Mouse (Mus musculus) lung, embryonic 14.5 days (tissue): ENCODE data around the gene Rrp9. TPM values are rescaled to one million over a fixed set of nuclear protein-coding genes. Genes with fewer than 3 reads are reported as not detected.

Source experiments
- ATAC-seq: fragments of 200-750 bp; cut with Nextera tagmentation; 2 replicates; pipeline ENCODE4 v1.8.0; 2017; ENCODE audit warnings: mild to moderate bottlenecking, moderate TSS enrichment, moderate library complexity; ENCODE audit not compliant: insufficient read depth
- DNase-seq: peaks from one replicate; pipeline ENCODE4 v3.0.0-alpha.2; 2015
- H3K27ac ChIP-seq: fragments of 300-500 bp; sonication (generic); 2 replicates; pipeline ENCODE4 v1.5.1; 2014; ENCODE audit warnings: low read depth, mild to moderate bottlenecking, moderate library complexity
- H3K27me3 ChIP-seq: fragments of 300-500 bp; sonication (generic); 2 replicates; pipeline ENCODE4 v1.6.1; 2014; ENCODE audit warnings: low read length, control low read depth; ENCODE audit not compliant: insufficient read depth
- H3K36me3 ChIP-seq: fragments of 300-500 bp; sonication (generic); 2 replicates; pipeline ENCODE4 v1.6.1; 2014; ENCODE audit warnings: control low read depth; ENCODE audit not compliant: insufficient read depth
- H3K4me1 ChIP-seq: fragments of 300-500 bp; sonication (generic); 2 replicates; pipeline ENCODE4 v1.6.1; 2014; ENCODE audit warnings: antibody characterized with exemption, control low read depth; ENCODE audit not compliant: insufficient read depth
- H3K4me2 ChIP-seq: fragments of 300-500 bp; sonication (generic); 2 replicates; pipeline ENCODE4 v1.6.1; 2014; ENCODE audit warnings: mild to moderate bottlenecking
- H3K4me3 ChIP-seq: fragments of 300-500 bp; sonication (generic); 2 replicates; pipeline ENCODE4 v1.5.1; 2014; ENCODE audit warnings: low read depth, low read length
- H3K9ac ChIP-seq: fragments of 300-500 bp; sonication (generic); 2 replicates; pipeline ENCODE4 v1.6.1; 2014
- H3K9me3 ChIP-seq: fragments of 300-500 bp; sonication (generic); 2 replicates; pipeline ENCODE4 v1.6.1; 2016; ENCODE audit warnings: low read depth, low read length, control low read depth
- CTCF ChIP-seq: IDR thresholded peaks from 2 replicates; pipeline ENCODE4 v1.5.1; 2016; ENCODE audit warnings: antibody characterized with exemption, low read depth
- WGBS: fragments of 180-500 bp; shearing (Covaris S2); extraction: QIAGEN DNeasy Blood & Tissue Kit; methylation state at CpG from one replicate; pipeline ENCODE4 v1.1.7; 2014; 5-methylcytosine and 5-hydroxymethylcytosine counted together
- polyA plus RNA-seq: library from polyadenylated mRNA; unstranded; fragments of >200 nt; fragmentation: Nextera tagmentation; extraction: Ambion mirVana; gene quantifications from 2 replicates; pipeline ENCODE4 v1.2.1, GENCODE M21; 2014

Gene Rrp9
- polyA plus RNA-seq, 1 experiment from 2014 or later: 52.7 TPM

GRCm38 (mm10) chr9:106461641-106462429 is 13.9 kb upstream of the Rrp9 start:
- 84% methylated on average over 16 of the region's 16 CpGs for WGBS

DNA sequence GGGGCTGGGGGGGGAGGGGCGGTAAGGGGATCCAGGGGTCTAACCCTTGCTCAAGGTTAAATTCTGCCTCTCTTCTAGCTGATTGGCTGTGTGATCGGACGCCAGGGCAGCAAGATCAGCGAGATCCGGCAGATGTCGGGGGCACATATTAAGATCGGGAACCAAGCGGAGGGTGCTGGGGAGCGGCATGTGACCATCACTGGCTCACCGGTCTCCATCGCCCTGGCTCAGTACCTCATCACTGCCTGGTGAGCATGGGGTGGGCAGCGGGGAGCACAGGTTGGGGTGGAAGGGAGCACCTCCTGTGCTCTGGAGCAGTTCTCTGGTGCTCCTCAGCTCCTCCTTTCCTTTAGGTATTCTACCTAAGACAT is 13.3 kb upstream of the Rrp9 start:
- no peak for ATAC-seq
- 87% methylated on average over 12 of the region's 12 CpGs for WGBS
- Histone ChIP-seq H3K4me1 (no peaks in the 10 kb centered on the region), H3K4me3 (no peak overlapping the region), H3K9ac (no peak overlapping the region), H3K27ac (no peak overlapping the region), H3K27me3 (no peaks in the 10 kb centered on the region), H3K36me3 (peaks cover 53% of the 10 kb centered on the region), H3K9me3 (no peaks in the 10 kb centered on the region), H3K4me2 (no peak overlapping the region)
- no peak for DNase-seq
- TF ChIP-seq CTCF: no peak

More at GRCm38 (mm10) chr9:106461641-106462429, 13.9 kb upstream of the Rrp9 start:
- TF ChIP-seq CTCF: no peak
- H3K9ac ChIP-seq: no peak overlapping the region
- H3K4me1 ChIP-seq: 0 out of 2 replicates have a peak, but pooled peaks cover 4% of the 10 kb centered on the region
- H3K4me2 ChIP-seq: no peak overlapping the region
- ATAC-seq (no peak), DNase-seq (no peak)
- no peaks in the 10 kb centered on the region for H3K27me3 ChIP-seq
- peaks cover 53% of the 10 kb centered on the region for H3K36me3 ChIP-seq
- H3K4me3 ChIP-seq: no peak overlapping the region
- no peaks in the 10 kb centered on the region for H3K9me3 ChIP-seq
- no peak overlapping the region for H3K27ac ChIP-seq

DNA sequence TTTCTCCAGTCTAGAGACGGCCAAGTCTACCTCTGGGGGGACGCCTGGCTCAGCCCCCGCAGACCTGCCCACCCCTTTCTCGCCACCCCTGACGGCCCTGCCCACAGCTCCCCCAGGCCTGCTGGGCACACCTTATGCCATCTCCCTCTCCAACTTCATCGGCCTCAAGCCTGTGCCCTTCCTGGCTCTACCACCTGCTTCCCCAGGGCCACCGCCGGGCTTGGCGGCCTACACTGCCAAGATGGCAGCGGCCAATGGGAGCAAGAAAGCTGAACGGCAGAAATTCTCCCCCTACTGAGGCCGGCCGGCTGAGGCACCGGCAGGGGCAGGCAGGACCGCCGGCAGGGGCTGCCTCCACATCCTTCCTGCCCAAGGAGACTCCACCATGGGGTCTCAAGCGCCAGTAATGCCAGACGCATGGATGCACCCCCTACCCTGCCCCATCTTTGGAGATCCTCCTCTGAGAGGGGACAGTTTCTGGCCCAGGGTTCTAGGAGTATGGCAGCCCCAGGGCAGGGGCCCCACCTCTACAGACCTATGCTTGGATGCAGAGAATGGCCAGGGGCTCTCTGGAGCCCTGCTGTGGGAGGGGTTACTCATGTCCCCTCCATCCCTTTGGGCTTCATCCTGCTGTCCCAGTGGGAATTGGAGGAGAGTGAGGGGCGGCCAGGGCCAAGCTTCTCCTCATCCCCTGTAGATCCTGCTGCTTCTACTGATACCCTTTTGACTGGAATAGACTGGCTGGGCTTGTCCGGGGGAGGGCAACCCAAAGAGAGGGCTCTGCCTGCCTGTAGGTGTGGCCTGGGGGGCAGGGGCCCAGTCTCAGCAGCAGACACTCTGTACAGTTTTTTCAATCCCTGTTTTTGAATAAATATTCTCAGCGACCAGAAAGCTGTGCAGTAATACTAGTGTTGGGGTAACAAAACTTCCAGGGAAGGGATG is 12.4 kb upstream of the Rrp9 start:
- H3K4me1 ChIP-seq: no peaks in the 10 kb centered on the region
- H3K27ac ChIP-seq: no peak overlapping the region
- H3K4me2 ChIP-seq: no peak overlapping the region
- no peak for TF ChIP-seq CTCF
- no peaks in the 10 kb centered on the region for H3K27me3 ChIP-seq
- DNase-seq (no peak), ATAC-seq (no peak)
- no peaks in the 10 kb centered on the region for H3K9me3 ChIP-seq
- no peak overlapping the region for H3K4me3 ChIP-seq
- 80% methylated on average over 21 of the region's 21 CpGs for WGBS
- no peak overlapping the region for H3K9ac ChIP-seq
- H3K36me3 ChIP-seq: peaks cover 53% of the 10 kb centered on the region

GRCm38 (mm10) chr9:106464751-106465541 is 10.8 kb upstream of the Rrp9 start:
- Histone ChIP-seq H3K27ac (no peak overlapping the region; the same call in 1 of the 2 replicates), H3K4me2 (peak overlapping the region; percentile 88), H3K36me3 (peaks cover 45% of the 10 kb centered on the region), H3K9ac (peak overlapping the region; percentile 65), H3K9me3 (no peaks in the 10 kb centered on the region), H3K4me1 (no peaks in the 10 kb centered on the region), H3K27me3 (no peaks in the 10 kb centered on the region), H3K4me3 (peak overlapping the region; percentile 54)
- ATAC-seq (peak; percentile 77), DNase-seq (peak; percentile 87)
- TF ChIP-seq CTCF: no peak
- 1% methylated on average over 95 of the region's 99 CpGs for WGBS

- 34% methylated on average over 26 of the region's 26 CpGs for WGBS
- Histone ChIP-seq H3K27me3 (no peaks in the 10 kb centered on the region), H3K9me3 (no peaks in the 10 kb centered on the region), H3K27ac (no peak within 1 kb of the TSS; the same call in 1 of the 2 replicates), H3K4me3 (peak within 1 kb of the TSS; percentile 54), H3K36me3 (peaks cover 38% of the 10 kb centered on the region), H3K4me1 (no peaks in the 10 kb centered on the region), H3K9ac (peak within 1 kb of the TSS; percentile 65), H3K4me2 (peak within 1 kb of the TSS; percentile 88)
- ATAC-seq (peak; percentile 16; the same call in 1 of the 2 replicates), DNase-seq (no peak)
- no peak for TF ChIP-seq CTCF
Observed at GRCm38 (mm10) chr9:106465571-106466200, 10.1 kb upstream of the Rrp9 start, which contains the start of gene Gpr62. Gene Gpr62, minus strand, starts transcription at chr9:106465938.

- DNase-seq (no peak), ATAC-seq (no peak)
- Histone ChIP-seq H3K9me3 (no peaks in the 10 kb centered on the region), H3K4me2 (no peak overlapping the region), H3K27me3 (no peaks in the 10 kb centered on the region), H3K9ac (no peak overlapping the region), H3K36me3 (peaks cover 27% of the 10 kb centered on the region), H3K4me3 (no peak overlapping the region), H3K27ac (no peak overlapping the region), H3K4me1 (no peaks in the 10 kb centered on the region)
- 85% methylated on average over 6 of the region's 6 CpGs for WGBS
- TF ChIP-seq CTCF: no peak
Observed at GRCm38 (mm10) chr9:106466721-106467120, 9.0 kb upstream of the Rrp9 start.
